Mouse (Mus musculus) activated CD4-positive, CD25-positive, alpha-beta regulatory T cell, adult 4 months (primary cell): ENCODE data around the gene Kcnj4. TPM values are rescaled to one million over a fixed set of nuclear protein-coding genes. Genes with fewer than 3 reads are reported as not detected.
A peak's percentile ranks its signal among the peaks of the same experiment; 100 is the strongest.

Experiments used
- ATAC-seq: one replicate; pipeline ENCODE4 v1.8.0; 2017
- polyA plus RNA-seq, 2 experiments: library from polyadenylated mRNA; unstranded; fragments of 100-300 nt; shearing (Covaris generic); gene quantifications; one replicate each; pipeline ENCODE4 v1.2.1; 2017

The Kcnj4 gene
- polyA plus RNA-seq, 2 experiments from 2014 or later: not detected

GRCm38 (mm10) chr15:79453831-79454230, 51.2 kb downstream of the Kcnj4 start:
- no peak for ATAC-seq

GRCm38 (mm10) chr15:79448041-79448440, 57.0 kb downstream of the Kcnj4 start:
- no peak for ATAC-seq

- ATAC-seq: no peak
Observed at GRCm38 (mm10) chr15:79445786-79446654, 59.0 kb downstream of the Kcnj4 start.

- ATAC-seq: no peak
Observed at GRCm38 (mm10) chr15:79443856-79444410, 61.1 kb downstream of the Kcnj4 start.

- ATAC-seq: no peak
Observed at GRCm38 (mm10) chr15:79442961-79443518, 62.0 kb downstream of the Kcnj4 start.

- no peak for ATAC-seq
Observed at GRCm38 (mm10) chr15:79442257-79442611, 62.8 kb downstream of the Kcnj4 start.

- peak; percentile 46 for ATAC-seq
Observed at GRCm38 (mm10) chr15:79441331-79442256, 63.4 kb downstream of the Kcnj4 start.

GRCm38 (mm10) chr15:79440651-79441330, 64.2 kb downstream of the Kcnj4 start:
- ATAC-seq: no peak

GRCm38 (mm10) chr15:79440223-79440622, 64.8 kb downstream of the Kcnj4 start:
- no peak for ATAC-seq

- ATAC-seq: no peak
Observed at GRCm38 (mm10) chr15:79439386-79439785, 65.7 kb downstream of the Kcnj4 start.

- ATAC-seq: no peak
Observed at GRCm38 (mm10) chr15:79438816-79439215, 66.2 kb downstream of the Kcnj4 start.

GRCm38 (mm10) chr15:79438209-79438810, 66.7 kb downstream of the Kcnj4 start:
- no peak for ATAC-seq

- ATAC-seq: no peak
Observed at GRCm38 (mm10) chr15:79437541-79438208, 67.4 kb downstream of the Kcnj4 start.

GRCm38 (mm10) chr15:79436481-79436921, 68.5 kb downstream of the Kcnj4 start:
- no peak for ATAC-seq

GRCm38 (mm10) chr15:79435191-79435671, 69.8 kb downstream of the Kcnj4 start:
- no peak for ATAC-seq

Other genes with a start within 250 kb of the Kcnj4 start
- under 1 TPM in 1 of 2 experiments, not detected in 1; 0.66 TPM for gene Baiap2l2, start 219.7 kb downstream of the Kcnj4 start, polyA plus RNA-seq
- 10 to 100 TPM; 10.3 to 12.3 TPM for gene Pla2g6, start 176.9 kb downstream of the Kcnj4 start, polyA plus RNA-seq
- gene Maff, start 158.6 kb downstream of the Kcnj4 start, polyA plus RNA-seq: 1 to 10 TPM; 1.9 to 3.7 TPM
- 10 to 100 TPM in 1 of 2 experiments, 1 to 10 TPM in 1; 9.3 to 18.1 TPM for gene Tmem184b, start 101.7 kb downstream of the Kcnj4 start, polyA plus RNA-seq
- 1 to 10 TPM; 5.5 to 5.6 TPM for gene Csnk1e, start 49.7 kb downstream of the Kcnj4 start, polyA plus RNA-seq
- under 1 TPM in 1 of 2 experiments, not detected in 1; 0.69 TPM for gene Kdelr3, start 11.2 kb upstream of the Kcnj4 start, polyA plus RNA-seq
- gene Ddx17, start 41.5 kb upstream of the Kcnj4 start, polyA plus RNA-seq: 10 to 100 TPM; 28.3 to 33.9 TPM
- not detected for gene Dmc1, start 99.9 kb upstream of the Kcnj4 start, polyA plus RNA-seq
- gene Fam227a, start 153.7 kb upstream of the Kcnj4 start, polyA plus RNA-seq: under 1 TPM in 1 of 2 experiments, not detected in 1; 0.26 TPM
- 10 to 100 TPM; 16.2 to 17.6 TPM for gene Cby1, start 154.0 kb upstream of the Kcnj4 start, polyA plus RNA-seq
- 100 to 1,000 TPM; 217 to 224 TPM for gene Tomm22, start 165.6 kb upstream of the Kcnj4 start, polyA plus RNA-seq
- 1 to 10 TPM; 2.9 to 3.6 TPM for gene Josd1, start 182.7 kb upstream of the Kcnj4 start, polyA plus RNA-seq
- 10 to 100 TPM; 21.2 to 24.9 TPM for gene Gtpbp1, start 185.6 kb upstream of the Kcnj4 start, polyA plus RNA-seq
- 10 to 100 TPM; 12.7 to 14.3 TPM for gene Sun2, start 237.3 kb upstream of the Kcnj4 start, polyA plus RNA-seq